Mouse (Mus musculus) hindbrain, embryonic 10.5 days (tissue): Measurements from ENCODE around the gene Hc. TPM values are rescaled to one million over a fixed set of nuclear protein-coding genes. Genes with fewer than 3 reads are reported as not detected.

Experiments used
- DNase-seq: peaks from one replicate; pipeline ENCODE4 v3.0.0-alpha.2; 2017; ENCODE audit warnings: low spot score
- H3K27ac ChIP-seq: fragments of 300-500 bp; sonication (generic); 2 replicates; pipeline ENCODE4 v1.5.1; 2016; ENCODE audit warnings: mild to moderate bottlenecking, moderate library complexity
- H3K27me3 ChIP-seq: fragments of 300-500 bp; sonication (generic); 2 replicates; pipeline ENCODE4 v1.6.1; 2016; ENCODE audit warnings: mild to moderate bottlenecking; ENCODE audit not compliant: poor library complexity, insufficient read depth, severe bottlenecking
- H3K36me3 ChIP-seq: fragments of 300-500 bp; sonication (generic); 2 replicates; pipeline ENCODE4 v1.6.1; 2016; ENCODE audit warnings: mild to moderate bottlenecking, moderate library complexity
- H3K4me1 ChIP-seq: fragments of 300-500 bp; sonication (generic); replicated peaks from 2 replicates; pipeline ENCODE4 v1.6.1; 2016; ENCODE audit warnings: mild to moderate bottlenecking
- H3K4me3 ChIP-seq: fragments of 300-500 bp; sonication (generic); 2 replicates; pipeline ENCODE4 v1.5.1; 2016; ENCODE audit warnings: mild to moderate bottlenecking, moderate library complexity
- H3K9me3 ChIP-seq: fragments of 300-500 bp; sonication (generic); 2 replicates; pipeline ENCODE4 v1.6.1; 2016; ENCODE audit warnings: mild to moderate bottlenecking, moderate library complexity
- WGBS: fragments of 180-500 bp; shearing (Covaris S2); methylation state at CpG from one replicate; pipeline ENCODE4 v1.1.7; 2016; 5-methylcytosine and 5-hydroxymethylcytosine counted together
- polyA plus RNA-seq: library from polyadenylated mRNA; unstranded; fragments of >200 nt; fragmentation: Nextera tagmentation; extraction: Ambion mirVana; gene quantifications from 2 replicates; pipeline ENCODE4 v1.2.1, GENCODE M21; 2016

Hc gene
- polyA plus RNA-seq, 1 experiment from 2014 or later = 0.44 TPM

DNA sequence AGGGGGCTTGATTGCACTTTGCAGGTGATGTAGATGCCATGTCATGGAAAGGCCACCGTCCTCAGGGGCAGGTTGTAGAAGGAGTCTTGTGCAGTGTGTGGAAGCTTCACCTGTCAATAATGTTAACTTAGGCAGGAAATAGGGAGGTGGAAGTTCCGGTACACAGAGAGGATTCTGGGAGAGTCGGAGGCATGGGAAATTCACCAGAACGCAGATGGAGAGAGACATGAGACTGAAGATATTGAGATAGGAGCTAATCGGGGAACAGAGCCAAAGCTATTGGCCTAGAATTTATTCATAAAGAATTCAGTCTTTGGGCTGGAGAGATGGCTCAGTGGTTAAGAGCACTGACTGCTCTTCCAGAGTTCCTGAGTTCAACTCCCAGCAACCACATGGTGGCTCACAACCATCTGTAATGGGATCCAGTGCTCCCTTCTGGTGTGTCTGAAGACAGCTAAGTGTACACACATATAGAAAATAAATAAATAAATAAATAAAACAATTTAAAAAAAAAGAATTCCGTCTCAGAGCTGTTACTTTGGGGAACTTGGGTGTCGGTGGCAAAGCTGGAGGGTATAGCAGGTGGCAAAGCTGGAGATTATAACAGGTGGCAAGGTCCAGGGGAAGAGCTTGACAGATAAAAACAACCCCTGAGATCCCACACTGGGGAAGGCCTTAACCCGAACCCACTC lies 94.8 kb downstream of the Hc start:
- no peaks in the 10 kb centered on the region for H3K36me3 ChIP-seq
- peaks cover 19% of the 10 kb centered on the region for H3K4me1 ChIP-seq
- H3K27me3 ChIP-seq = peaks cover 4% of the 10 kb centered on the region
- WGBS = 87% methylated on average over 8 of the region's 8 CpGs
- no peaks in the 10 kb centered on the region for H3K9me3 ChIP-seq
- DNase-seq = no peak
- H3K4me3 ChIP-seq = no peak overlapping the region
- H3K27ac ChIP-seq = no peak overlapping the region

DNA sequence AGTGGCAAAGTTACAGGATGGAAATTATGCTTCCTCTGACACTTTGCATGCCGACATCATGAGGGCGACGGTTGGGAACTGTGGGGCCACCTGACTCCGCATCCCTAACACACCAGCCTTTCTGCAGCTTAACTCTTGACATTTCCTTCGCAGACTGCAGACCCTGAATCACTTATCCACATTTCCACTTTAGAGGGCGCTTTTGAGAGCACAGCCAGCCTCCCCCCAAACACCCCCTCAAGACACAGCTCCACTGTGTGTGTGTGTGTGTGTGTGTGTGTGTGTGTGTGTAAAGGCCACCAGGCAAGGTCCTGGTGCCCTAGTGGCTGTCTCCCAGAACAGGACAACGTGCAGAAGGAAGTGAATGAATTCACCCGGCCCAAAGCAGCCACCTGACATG lies 95.4 kb downstream of the Hc start:
- peaks cover 10% of the 10 kb centered on the region for H3K27me3 ChIP-seq
- H3K9me3 ChIP-seq = no peaks in the 10 kb centered on the region
- no peak overlapping the region; the same call in 1 of the 2 replicates for H3K27ac ChIP-seq
- no peak for DNase-seq
- 72% methylated on average over 8 of the region's 8 CpGs for WGBS
- peaks cover 23% of the 10 kb centered on the region for H3K4me1 ChIP-seq
- H3K4me3 ChIP-seq = no peak overlapping the region
- no peaks in the 10 kb centered on the region for H3K36me3 ChIP-seq

DNA sequence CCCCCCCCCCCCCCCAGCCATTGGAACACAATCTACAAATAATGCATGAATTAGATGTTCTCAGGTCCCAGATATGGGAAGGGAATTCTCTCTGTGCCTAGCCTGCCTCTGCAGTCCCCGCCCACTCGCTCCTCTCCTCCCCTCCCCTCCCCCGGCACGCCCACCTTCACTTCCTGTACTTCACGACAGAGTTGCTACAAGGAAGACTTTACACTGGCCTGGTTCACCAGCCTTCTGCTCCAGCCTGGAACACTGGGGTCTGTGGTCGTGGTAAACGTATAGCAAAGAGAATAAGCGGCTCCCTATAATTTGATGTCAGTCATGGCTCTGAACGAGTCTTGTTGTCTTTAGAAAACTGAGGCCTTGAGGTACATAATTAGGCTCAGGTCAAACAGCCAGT lies 95.9 kb downstream of the Hc start:
- Histone ChIP-seq H3K36me3 (no peaks in the 10 kb centered on the region), H3K4me1 (peaks cover 23% of the 10 kb centered on the region), H3K27me3 (peaks cover 12% of the 10 kb centered on the region), H3K9me3 (no peaks in the 10 kb centered on the region), H3K27ac (no peak overlapping the region; the same call in 1 of the 2 replicates), H3K4me3 (no peak overlapping the region)
- DNase-seq = peak; percentile 35
- WGBS = 44% methylated on average over 9 of the region's 9 CpGs

DNA sequence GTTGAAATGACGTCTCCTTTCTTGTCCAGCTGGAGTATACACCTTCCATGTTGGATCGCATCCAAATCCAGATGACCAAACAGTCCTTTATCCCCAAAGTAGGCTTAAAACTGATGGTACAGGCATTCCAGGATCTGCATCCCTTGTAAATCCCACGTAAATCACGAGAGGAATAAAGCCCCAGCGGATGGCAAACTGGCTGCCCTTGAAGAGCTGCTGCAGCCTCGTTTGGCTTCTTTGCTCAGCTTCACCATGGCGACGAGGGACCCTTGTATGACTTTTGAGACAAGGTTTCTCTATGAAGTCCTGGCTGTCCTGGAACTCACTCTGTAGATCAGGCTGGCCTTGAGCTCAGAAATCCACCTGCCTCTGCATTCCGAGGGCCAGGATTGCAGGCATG lies 96.6 kb downstream of the Hc start:
- Histone ChIP-seq H3K27me3 (peaks cover 12% of the 10 kb centered on the region), H3K9me3 (no peaks in the 10 kb centered on the region), H3K36me3 (no peaks in the 10 kb centered on the region), H3K27ac (no peak overlapping the region), H3K4me1 (peaks cover 23% of the 10 kb centered on the region), H3K4me3 (no peak overlapping the region)
- WGBS = 76% methylated on average over 9 of the region's 9 CpGs
- no peak for DNase-seq

DNA sequence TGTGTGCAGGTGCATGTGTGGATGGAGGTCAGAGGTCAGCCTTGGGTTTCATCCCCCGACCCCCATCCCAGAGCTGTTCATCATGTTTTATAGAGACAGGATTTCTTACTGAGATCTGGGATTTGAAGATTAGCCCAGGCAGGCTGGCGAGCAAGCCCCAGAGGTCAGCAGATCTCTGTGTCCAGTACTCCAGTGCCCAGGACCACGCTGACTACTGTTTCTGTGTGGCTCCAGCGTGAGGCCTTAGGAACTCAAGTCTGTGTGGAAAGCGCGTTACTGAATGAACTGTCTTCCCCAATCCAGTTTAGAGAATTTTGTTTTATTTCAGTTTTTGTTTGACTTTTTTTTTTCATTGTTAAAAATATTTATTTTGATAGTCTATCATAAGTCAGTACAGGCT lies 97.0 kb downstream of the Hc start:
- Histone ChIP-seq H3K36me3 (no peaks in the 10 kb centered on the region), H3K9me3 (no peaks in the 10 kb centered on the region), H3K27me3 (peaks cover 12% of the 10 kb centered on the region), H3K4me1 (peaks cover 23% of the 10 kb centered on the region), H3K27ac (no peak overlapping the region), H3K4me3 (no peak overlapping the region)
- WGBS = 92% methylated on average over 6 of the region's 6 CpGs
- DNase-seq = no peak

DNA sequence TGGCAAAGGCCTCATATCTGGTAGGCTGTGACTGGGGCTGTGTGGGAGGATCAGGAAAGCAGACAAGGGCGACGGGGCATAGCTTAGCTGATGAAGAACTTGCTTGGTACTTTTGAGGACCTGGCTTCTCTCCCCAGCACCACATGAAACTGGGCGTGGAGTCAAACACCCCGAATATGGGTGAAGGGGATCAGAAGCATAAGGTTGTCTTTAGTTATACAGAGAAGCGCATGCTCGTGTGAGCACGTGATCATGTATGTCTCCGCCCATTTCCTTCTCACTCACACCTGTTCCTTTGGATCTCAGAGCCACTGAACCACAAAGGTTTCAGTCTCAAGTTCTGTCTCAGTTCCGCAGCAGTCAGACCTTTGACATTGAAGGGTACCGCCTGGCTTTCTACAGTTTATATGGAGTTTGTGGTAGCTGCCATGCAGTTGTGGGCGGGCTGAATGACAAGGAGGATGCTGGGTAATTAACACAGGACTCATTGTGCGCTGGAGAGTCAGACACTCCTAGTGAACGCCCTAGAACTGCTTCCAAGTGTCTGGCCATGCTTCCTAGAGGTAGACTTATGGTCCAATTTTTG lies 97.8 kb downstream of the Hc start:
- no peaks in the 10 kb centered on the region for H3K36me3 ChIP-seq
- peaks cover 23% of the 10 kb centered on the region for H3K4me1 ChIP-seq
- H3K4me3 ChIP-seq = no peak overlapping the region
- no peak for DNase-seq
- H3K9me3 ChIP-seq = no peaks in the 10 kb centered on the region
- WGBS = 86% methylated on average over 13 of the region's 13 CpGs
- no peak overlapping the region for H3K27ac ChIP-seq
- peaks cover 12% of the 10 kb centered on the region for H3K27me3 ChIP-seq

DNA sequence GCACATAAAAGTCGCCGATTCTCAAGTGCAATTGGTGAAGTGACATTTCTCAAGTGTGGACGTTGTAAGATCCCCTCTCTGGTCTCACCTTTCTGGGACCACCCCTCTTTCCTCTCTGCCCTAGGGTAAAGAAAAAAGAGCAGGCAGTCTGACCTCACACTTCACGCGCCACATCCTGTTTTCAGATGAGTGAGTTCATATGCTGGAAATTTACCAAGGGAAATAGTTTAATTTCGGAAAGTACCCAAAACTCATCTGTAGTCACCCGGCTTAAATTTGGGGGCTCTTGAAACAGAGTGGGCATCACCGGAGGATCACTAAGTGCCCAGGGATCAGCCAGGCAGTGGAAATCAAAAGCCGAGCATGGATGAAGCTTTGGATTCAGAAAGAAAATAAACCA lies 98.3 kb downstream of the Hc start:
- no peaks in the 10 kb centered on the region for H3K9me3 ChIP-seq
- 90% methylated on average over 9 of the region's 9 CpGs for WGBS
- H3K4me3 ChIP-seq = no peak overlapping the region
- peaks cover 12% of the 10 kb centered on the region for H3K27me3 ChIP-seq
- peaks cover 23% of the 10 kb centered on the region for H3K4me1 ChIP-seq
- no peaks in the 10 kb centered on the region for H3K36me3 ChIP-seq
- no peak overlapping the region for H3K27ac ChIP-seq
- DNase-seq = no peak

DNA sequence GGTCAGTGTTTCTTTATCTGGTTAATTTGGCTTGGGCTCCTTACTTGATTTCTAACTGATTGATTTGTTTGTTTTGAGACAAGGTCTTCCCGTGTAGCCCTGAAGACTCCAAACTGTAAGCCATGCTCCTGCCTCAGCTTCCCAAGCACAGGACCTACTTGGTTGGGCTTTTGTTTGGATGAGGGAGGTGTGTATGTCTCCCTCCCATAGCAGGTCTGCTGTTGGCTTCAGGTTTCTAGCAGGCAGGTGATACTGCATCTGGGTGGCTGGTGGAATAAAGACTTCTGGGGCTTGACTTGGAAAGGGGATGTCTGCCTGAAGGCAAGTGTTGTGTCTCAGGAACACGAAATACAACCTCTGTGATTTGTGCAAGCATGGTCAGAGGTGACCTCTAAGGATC lies 99.0 kb downstream of the Hc start:
- 75% methylated on average over 2 of the region's 2 CpGs for WGBS
- H3K27ac ChIP-seq = no peak overlapping the region
- H3K36me3 ChIP-seq = no peaks in the 10 kb centered on the region
- peaks cover 23% of the 10 kb centered on the region for H3K4me1 ChIP-seq
- no peaks in the 10 kb centered on the region for H3K9me3 ChIP-seq
- H3K27me3 ChIP-seq = peaks cover 12% of the 10 kb centered on the region
- DNase-seq = no peak
- no peak overlapping the region for H3K4me3 ChIP-seq

DNA sequence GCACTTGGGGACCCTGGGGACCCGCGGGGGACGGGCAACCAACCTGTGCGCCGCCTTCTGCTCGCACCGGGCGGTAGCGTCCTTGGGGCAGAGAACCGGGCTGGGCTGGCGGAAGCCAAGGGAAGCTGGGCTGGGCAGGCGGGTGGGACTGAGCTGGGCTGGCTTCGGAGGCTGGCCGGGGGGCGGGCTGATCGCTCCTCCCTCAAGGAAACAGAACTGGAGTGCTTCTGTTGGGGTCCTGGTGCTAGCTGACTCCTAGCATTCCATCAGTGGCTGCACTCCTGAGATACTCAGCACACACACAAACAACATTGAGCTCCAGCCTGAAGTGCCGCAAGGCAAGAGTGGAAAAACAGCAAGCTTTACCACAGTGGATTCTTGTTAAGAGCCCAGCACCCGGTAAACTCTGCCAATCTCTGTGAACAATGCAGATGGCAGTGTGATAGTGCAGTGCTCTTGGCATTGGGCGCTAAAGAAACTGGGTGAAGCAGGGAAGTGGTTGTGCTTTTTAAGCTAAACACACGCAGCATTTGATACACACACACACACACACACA lies 99.7 kb downstream of the Hc start, which contains the start of gene Traf1:
Traf1 (minus strand) TSS at position 292 of the 556 bp plus-strand sequence.
- peak within 1 kb of the TSS; percentile 29; the same call in 1 of the 2 replicates for H3K27ac ChIP-seq
- peaks cover 23% of the 10 kb centered on the region for H3K4me1 ChIP-seq
- WGBS = 21% methylated on average over 20 of the region's 20 CpGs
- H3K36me3 ChIP-seq = no peaks in the 10 kb centered on the region
- H3K4me3 ChIP-seq = peak within 1 kb of the TSS; percentile 39
- DNase-seq = no peak
- peaks cover 12% of the 10 kb centered on the region for H3K27me3 ChIP-seq
- no peaks in the 10 kb centered on the region for H3K9me3 ChIP-seq

DNA sequence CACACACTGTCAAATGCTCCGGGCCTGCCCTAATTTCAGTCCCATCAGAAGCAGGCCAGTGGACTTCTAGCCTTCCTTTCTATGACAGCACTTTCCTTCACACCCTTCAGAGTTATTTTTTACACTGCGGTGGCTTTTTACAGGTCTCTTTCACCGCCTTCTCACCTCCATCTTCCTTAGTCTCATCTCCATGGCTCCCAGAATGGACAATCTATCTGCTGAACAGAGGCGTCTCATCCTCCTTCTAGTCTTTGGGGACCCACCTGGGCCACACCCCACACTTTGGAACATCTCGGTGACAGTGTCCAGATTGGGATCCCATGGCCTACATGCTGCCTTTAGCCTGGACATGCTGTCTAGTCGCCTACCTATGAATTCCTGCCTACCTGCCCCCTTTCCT lies 100.3 kb downstream of the Hc start:
- H3K36me3 ChIP-seq = no peaks in the 10 kb centered on the region
- no peaks in the 10 kb centered on the region for H3K9me3 ChIP-seq
- H3K27ac ChIP-seq = no peak overlapping the region
- peaks cover 12% of the 10 kb centered on the region for H3K27me3 ChIP-seq
- 70% methylated on average over 6 of the region's 6 CpGs for WGBS
- peaks cover 21% of the 10 kb centered on the region for H3K4me1 ChIP-seq
- H3K4me3 ChIP-seq = peak overlapping the region; percentile 39
- no peak for DNase-seq

DNA sequence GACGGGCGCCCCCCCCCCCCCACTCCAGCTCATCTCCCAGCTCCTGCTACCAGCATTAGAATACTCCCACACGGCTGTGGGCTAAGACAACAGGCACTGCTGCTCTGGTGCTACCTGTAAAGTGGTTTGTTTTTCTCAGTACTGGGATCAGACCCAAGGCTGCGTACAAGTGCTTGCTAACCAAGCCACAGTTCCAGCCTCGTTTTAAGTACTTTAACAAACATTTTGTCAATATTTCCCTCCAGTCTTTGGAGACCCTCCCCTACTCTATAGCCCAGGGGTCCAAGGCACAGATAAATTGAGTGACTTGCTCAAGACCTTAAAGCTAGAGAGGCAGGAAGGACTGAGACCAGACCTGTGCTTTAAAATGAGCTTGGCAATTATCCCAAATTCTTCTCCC lies 100.8 kb downstream of the Hc start:
- H3K4me1 ChIP-seq = peaks cover 16% of the 10 kb centered on the region
- WGBS = 91% methylated on average over 5 of the region's 5 CpGs
- H3K9me3 ChIP-seq = no peaks in the 10 kb centered on the region
- no peaks in the 10 kb centered on the region for H3K36me3 ChIP-seq
- H3K4me3 ChIP-seq = no peak overlapping the region
- peaks cover 12% of the 10 kb centered on the region for H3K27me3 ChIP-seq
- no peak for DNase-seq
- H3K27ac ChIP-seq = no peak overlapping the region

DNA sequence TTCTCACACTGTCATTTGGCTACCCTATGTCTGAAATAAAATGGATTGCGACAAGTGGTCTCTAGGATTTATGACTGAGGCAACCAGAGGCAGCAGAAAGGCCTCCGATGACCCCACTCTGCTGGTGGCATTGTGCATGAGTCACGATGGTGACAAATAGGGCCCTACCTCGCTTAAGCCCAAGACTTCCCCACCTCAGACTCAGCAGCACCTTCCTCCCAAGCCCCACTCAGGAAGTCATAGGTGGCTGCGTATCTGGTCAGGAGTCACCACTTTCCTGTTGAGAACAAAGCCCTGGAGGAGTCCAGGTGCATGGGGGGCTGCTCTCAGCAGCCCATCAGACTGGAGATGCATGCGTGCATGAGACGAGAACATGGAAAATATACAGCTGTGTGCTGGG lies 102.7 kb downstream of the Hc start:
- Histone ChIP-seq H3K9me3 (no peaks in the 10 kb centered on the region), H3K4me3 (no peak overlapping the region), H3K27ac (no peak overlapping the region), H3K36me3 (no peaks in the 10 kb centered on the region), H3K27me3 (peaks cover 12% of the 10 kb centered on the region), H3K4me1 (peaks cover 8% of the 10 kb centered on the region)
- WGBS = 92% methylated on average over 7 of the region's 7 CpGs
- no peak for DNase-seq

DNA sequence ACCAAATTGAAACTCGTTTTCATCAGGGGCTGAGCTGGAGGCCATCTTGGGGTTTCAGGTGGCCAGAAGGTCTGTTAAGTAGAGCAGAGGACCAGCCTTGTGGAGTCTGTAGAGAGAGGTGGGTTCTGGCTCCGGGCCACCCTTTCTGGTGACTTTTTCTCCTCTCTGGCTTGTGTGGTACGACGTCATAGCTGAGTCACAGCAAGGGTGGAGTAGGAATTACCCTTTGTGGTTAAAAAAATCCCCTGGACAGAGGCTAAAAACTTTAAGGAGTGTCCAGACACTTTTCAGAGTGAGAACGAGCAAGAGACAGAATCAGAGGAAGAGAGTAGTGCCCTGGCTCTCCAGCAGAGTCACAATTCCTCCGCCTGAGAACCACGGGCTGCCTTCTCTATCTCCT lies 103.2 kb downstream of the Hc start:
- no peak for DNase-seq
- Histone ChIP-seq H3K9me3 (no peaks in the 10 kb centered on the region), H3K4me3 (no peak overlapping the region), H3K36me3 (no peaks in the 10 kb centered on the region), H3K4me1 (peaks cover 8% of the 10 kb centered on the region), H3K27ac (no peak overlapping the region), H3K27me3 (peaks cover 12% of the 10 kb centered on the region)
- WGBS = 77% methylated on average over 7 of the region's 7 CpGs
